Mouse (Mus musculus): ENCODE results near the gene Olfr324. TPM values are rescaled to one million over a fixed set of nuclear protein-coding genes. Genes with fewer than 3 reads are reported as not detected.

Gene Olfr324
- polyA plus RNA-seq (2016; fragmentation: Nextera tagmentation; extraction: Ambion mirVana), result not detected in 2 replicates

DNA sequence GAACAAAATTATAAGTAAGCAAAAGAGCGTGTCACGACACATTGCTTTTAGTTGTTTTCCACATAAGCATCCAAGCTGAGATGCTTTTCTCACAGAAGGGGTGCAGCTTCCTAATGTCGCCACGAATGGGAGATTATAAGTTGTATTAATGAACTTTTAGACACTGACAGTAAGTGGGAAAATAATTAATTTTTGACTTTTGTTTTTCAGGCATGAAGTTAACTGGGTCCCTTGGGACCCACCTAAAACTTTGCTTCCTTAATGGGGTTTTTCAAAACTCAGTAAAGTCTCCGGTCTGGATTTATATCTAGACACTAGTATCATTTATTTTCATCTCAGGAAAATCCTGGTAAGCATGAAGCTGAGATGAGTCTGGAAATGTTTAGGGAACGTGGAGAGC, at the start of gene Olfr324:
TSS of gene Olfr324 (plus strand) at position 301 of the 400 bp plus-strand sequence.
- no peak for DNase-seq (ENCODE audit: low spot score)

DNA sequence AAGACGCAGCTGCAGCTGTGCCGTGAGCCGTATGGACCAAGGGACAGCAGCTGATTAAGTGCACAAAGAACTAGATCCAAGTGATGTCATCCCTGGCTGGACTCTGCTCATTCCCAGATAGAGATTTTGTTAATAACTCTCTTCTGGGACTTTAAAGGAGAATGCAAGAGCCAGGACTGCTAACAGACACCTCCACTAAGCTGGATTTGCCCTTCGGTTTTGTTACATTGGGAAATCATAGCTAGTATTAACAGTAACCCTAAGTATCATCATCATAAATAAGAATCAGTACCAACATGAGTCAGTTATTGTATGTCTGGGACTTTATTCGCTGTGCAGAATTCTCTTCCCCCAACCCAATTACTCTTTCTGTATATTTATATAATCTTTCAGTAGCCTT, 48.6 kb upstream of the Olfr324 start, which contains the start of gene Olfr329-ps:
TSS of gene Olfr329-ps (minus strand) at position 101 of the 400 bp plus-strand sequence.
- DNase-seq (ENCODE audit: low spot score), result no peak
- Histone ChIP-seq H3K27me3 (ENCODE audit: low read depth, poor library complexity, severe bottlenecking) (no peaks in the 10 kb centered on the region), H3K4me3 (no peak within 1 kb of the TSS), H3K27ac (replicated peaks) (no peak within 1 kb of the TSS), H3K36me3 (no peaks in the 10 kb centered on the region), H3K4me1 (no peaks in the 10 kb centered on the region), H3K9me3 (replicated peaks) (no peaks in the 10 kb centered on the region)
- WGBS, result 85% methylated on average over 5 of the region's 5 CpGs

More for the DNA sequence above, at the start of gene Olfr324:
- 0 out of 2 replicates have a peak, but pooled peaks cover 4% of the 10 kb centered on the region for H3K9me3 ChIP-seq (replicated peaks)
- no peak within 1 kb of the TSS for H3K27ac ChIP-seq (replicated peaks)
- H3K36me3 ChIP-seq, result no peaks in the 10 kb centered on the region
- no peaks in the 10 kb centered on the region for H3K4me1 ChIP-seq
- WGBS, result 88% methylated on average over 6 of the region's 6 CpGs
- H3K27me3 ChIP-seq (ENCODE audit: low read depth, poor library complexity, severe bottlenecking), result no peaks in the 10 kb centered on the region
- H3K4me3 ChIP-seq, result no peak within 1 kb of the TSS

DNA sequence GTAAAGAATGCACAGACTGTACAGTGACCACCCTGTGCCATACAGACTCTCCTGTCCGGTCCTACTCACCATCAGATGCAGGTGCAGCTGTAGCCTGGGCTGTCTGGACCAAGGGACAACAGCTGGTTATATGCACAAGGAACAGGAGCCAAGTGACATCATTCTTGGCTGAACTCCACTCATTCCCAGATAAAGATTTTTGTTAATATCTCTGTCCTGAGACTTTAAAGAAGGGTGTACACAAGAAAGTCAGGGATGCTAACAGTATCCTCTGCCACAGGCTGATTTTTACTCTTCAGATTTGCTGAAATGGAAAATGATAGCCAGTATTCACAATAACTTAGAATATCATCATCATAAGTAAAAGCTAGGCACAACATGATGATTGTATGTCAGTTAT, 39.4 kb upstream of the Olfr324 start, which contains the start of gene Olfr328:
TSS of gene Olfr328 (minus strand) at position 101 of the 400 bp plus-strand sequence.
- Histone ChIP-seq H3K4me1 (no peaks in the 10 kb centered on the region), H3K9me3 (replicated peaks) (no peaks in the 10 kb centered on the region), H3K27ac (replicated peaks) (no peak within 1 kb of the TSS), H3K4me3 (no peak within 1 kb of the TSS), H3K36me3 (no peaks in the 10 kb centered on the region), H3K27me3 (ENCODE audit: low read depth, poor library complexity, severe bottlenecking) (no peaks in the 10 kb centered on the region)
- 82% methylated on average over 1 of the region's 1 CpGs for WGBS
- no peak for DNase-seq (ENCODE audit: low spot score)

DNA sequence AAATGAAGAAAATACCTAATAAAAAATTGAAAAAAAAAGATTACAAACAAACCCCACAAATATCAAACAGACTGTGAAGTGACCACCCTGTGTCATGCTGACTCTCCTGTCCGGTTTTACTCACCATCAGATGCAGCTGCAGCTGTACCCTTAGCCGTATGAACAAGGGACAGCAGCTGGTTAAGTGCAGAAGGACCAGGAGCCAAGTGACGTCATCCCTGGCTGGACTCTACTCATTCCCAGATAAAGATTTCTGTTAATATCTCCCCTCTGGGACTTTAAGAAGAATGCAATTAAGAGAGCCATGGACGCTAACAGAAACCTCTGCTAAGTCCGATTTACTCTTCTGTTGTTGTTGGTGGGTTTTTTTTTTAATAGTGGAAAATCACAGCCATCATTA, 24.5 kb upstream of the Olfr324 start, which contains the start of gene Olfr224:
TSS of gene Olfr224 (minus strand) at position 149 of the 400 bp plus-strand sequence.
- H3K27ac ChIP-seq (replicated peaks), result no peak within 1 kb of the TSS
- DNase-seq (ENCODE audit: low spot score), result no peak
- H3K36me3 ChIP-seq, result no peaks in the 10 kb centered on the region
- no peaks in the 10 kb centered on the region for H3K9me3 ChIP-seq (replicated peaks)
- 83% methylated on average over 5 of the region's 5 CpGs for WGBS
- peaks cover 6% of the 10 kb centered on the region for H3K4me1 ChIP-seq
- no peaks in the 10 kb centered on the region for H3K27me3 ChIP-seq (ENCODE audit: low read depth, poor library complexity, severe bottlenecking)
- H3K4me3 ChIP-seq, result no peak within 1 kb of the TSS

DNA sequence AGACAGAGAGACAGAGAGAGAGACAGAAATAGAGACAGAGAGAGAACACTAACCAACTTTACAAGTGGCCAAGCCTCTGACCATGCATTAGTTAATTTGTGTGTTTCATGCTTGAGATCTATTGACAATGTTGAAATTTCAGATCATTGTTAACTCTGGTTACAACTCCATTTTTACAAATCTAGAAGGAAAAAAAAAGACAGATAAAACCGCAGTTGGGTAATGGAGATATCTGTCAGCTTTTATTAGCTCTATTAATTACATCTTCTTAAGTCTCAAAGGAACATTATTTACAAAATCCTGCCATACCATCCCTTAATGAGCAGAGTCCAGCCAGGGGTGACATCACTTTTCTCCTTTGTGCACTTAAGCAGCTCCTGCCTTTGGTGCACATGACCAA, 17.5 kb upstream of the Olfr324 start, which contains the start of gene Olfr325:
TSS of gene Olfr325 (plus strand) at position 301 of the 400 bp plus-strand sequence.
- Histone ChIP-seq H3K4me3 (no peak within 1 kb of the TSS), H3K4me1 (no peaks in the 10 kb centered on the region), H3K27me3 (ENCODE audit: low read depth, poor library complexity, severe bottlenecking) (no peaks in the 10 kb centered on the region), H3K27ac (replicated peaks) (no peak within 1 kb of the TSS), H3K9me3 (replicated peaks) (no peaks in the 10 kb centered on the region), H3K36me3 (no peaks in the 10 kb centered on the region)
- 88% methylated on average over 1 of the region's 1 CpGs for WGBS
- no peak for DNase-seq (ENCODE audit: low spot score)

DNA sequence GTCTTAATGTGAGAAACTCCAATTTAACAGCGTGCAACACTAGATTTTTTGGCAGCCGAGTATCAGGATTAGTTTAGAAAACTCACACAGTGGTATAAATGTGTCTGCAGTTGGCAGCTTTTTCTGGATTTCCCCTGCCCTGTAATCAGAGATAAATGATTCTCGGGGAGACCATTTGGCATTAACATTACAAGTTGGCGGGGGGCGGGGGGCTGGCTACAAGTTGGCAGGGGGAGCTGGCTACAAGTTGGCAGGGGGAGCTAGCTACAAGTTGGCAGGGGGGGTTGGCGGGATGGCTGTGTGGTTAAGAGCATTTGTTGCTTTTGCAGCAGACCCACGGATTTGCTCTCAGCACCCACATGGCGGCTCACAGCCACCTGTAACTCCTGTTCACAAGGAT, 16.3 kb upstream of the Olfr324 start:
- Histone ChIP-seq H3K36me3 (no peaks in the 10 kb centered on the region), H3K27me3 (ENCODE audit: low read depth, poor library complexity, severe bottlenecking) (no peaks in the 10 kb centered on the region), H3K27ac (replicated peaks) (no peak overlapping the region), H3K4me1 (no peaks in the 10 kb centered on the region), H3K9me3 (replicated peaks) (no peaks in the 10 kb centered on the region), H3K4me3 (no peak overlapping the region)
- no peak for DNase-seq (ENCODE audit: low spot score)
- WGBS, result 85% methylated on average over 8 of the region's 8 CpGs

DNA sequence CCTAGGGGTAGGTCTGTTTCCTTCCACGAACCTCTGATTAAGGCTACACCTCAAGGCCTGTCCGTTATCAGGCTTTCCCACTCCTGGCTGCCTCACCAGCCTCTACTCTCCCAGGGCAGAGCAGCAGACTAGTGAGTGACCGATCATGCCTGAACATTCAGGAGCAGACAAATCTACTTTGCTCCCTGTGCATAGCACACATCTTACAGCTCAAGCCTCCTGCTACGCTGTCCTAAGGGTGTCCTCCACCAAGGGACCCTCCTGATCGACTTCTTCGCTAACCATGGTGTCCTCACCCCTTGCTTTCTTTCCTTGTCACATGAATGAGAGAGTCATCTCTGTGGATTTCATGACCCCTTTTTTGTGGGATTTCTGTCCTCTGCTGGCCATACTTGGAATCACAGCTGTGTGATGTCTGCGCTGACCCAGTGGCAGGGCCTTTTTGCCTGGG, 7.0 kb upstream of the Olfr324 start:
- H3K27ac ChIP-seq (replicated peaks), result peak overlapping the region; percentile 52; the same call in 1 of the 2 replicates
- DNase-seq (ENCODE audit: low spot score), result peak; percentile 31
- WGBS, result 76% methylated on average over 7 of the region's 7 CpGs

DNA sequence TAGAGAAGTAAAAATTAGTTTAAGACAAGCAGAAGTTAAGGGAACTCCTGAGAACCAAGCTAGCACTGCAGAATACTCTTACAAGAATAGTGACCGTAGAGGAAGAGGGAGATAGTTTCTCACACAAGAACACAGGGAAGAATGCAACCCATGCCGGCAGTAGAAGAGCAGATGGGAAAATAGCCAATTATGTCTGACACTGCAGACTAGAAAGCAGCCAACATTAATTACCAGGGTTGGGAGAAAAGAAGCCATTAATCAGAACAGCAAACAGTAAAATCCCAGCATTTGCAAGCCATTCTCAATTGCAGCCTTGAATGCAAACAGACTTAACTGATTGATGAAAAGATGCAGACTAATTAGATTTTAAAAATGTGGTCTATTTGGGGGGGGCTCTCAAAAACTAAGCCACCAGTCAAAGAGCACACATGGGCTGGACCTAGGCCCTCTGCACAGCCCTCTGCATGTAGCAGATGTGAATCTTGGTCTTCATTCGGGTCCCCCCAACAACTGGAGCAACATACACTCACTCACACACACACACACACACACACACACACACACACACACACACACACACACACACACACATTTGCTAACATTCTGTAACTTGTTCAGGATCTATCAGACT, 6.2 kb upstream of the Olfr324 start:
- H3K4me3 ChIP-seq, result no peak overlapping the region
- 0 out of 2 replicates have a peak, but pooled peaks cover 4% of the 10 kb centered on the region for H3K9me3 ChIP-seq (replicated peaks)
- no peak overlapping the region for H3K27ac ChIP-seq (replicated peaks)
- no peaks in the 10 kb centered on the region for H3K27me3 ChIP-seq (ENCODE audit: low read depth, poor library complexity, severe bottlenecking)
- H3K4me1 ChIP-seq, result no peaks in the 10 kb centered on the region
- 67% methylated on average over 3 of the region's 3 CpGs for WGBS
- H3K36me3 ChIP-seq, result no peaks in the 10 kb centered on the region
- no peak for DNase-seq (ENCODE audit: low spot score)

More for the DNA sequence above, 7.0 kb upstream of the Olfr324 start:
- no peaks in the 10 kb centered on the region for H3K27me3 ChIP-seq (ENCODE audit: low read depth, poor library complexity, severe bottlenecking)
- no peak overlapping the region for H3K4me3 ChIP-seq
- H3K9me3 ChIP-seq (replicated peaks), result 0 out of 2 replicates have a peak, but pooled peaks cover 4% of the 10 kb centered on the region
- no peaks in the 10 kb centered on the region for H3K36me3 ChIP-seq
- no peaks in the 10 kb centered on the region for H3K4me1 ChIP-seq

DNA sequence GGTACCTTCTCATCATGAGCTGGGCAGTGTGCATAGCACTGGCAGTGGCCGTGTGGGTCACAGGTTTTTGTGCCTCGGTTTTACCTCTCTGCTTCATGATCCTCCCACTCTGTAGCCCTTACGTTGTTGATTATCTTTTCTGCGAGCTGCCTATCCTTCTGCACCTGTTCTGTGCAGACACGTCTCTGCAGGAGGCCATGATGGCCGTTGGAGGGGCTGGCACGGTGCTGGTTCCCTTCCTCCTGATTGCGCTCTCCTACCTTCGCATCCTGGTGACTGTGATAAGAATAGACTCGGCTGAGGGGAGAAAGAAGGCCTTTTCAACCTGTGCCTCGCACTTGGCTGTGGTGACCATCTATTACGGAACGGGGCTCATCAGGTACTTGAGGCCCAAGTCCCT, 2.9 kb downstream of the Olfr324 start:
- no peak overlapping the region for H3K27ac ChIP-seq (replicated peaks)
- no peak overlapping the region for H3K4me3 ChIP-seq
- 85% methylated on average over 13 of the region's 13 CpGs for WGBS
- no peaks in the 10 kb centered on the region for H3K4me1 ChIP-seq
- no peaks in the 10 kb centered on the region for H3K9me3 ChIP-seq (replicated peaks)
- no peaks in the 10 kb centered on the region for H3K36me3 ChIP-seq
- no peaks in the 10 kb centered on the region for H3K27me3 ChIP-seq (ENCODE audit: low read depth, poor library complexity, severe bottlenecking)
- DNase-seq (ENCODE audit: low spot score), result no peak

DNA sequence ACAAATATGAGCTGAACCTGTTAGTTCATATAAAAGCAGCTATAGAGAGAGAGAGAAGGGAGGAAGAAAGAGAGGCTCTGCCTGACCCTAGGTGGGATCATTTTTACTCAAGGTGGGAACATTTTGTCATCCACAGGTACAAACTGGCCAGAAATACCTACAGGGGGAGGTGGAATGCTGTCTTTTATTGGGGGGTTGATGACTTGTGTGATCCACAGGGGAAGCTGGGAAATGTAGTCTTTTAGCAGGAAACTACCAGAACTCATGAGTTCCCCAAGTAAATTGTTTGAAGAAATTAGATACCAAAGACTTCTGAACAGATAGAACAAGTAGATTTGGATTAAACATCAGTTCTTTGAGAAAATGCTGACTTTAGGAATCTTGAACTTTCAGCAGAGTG, 7.1 kb downstream of the Olfr324 start:
- Histone ChIP-seq H3K9me3 (replicated peaks) (no peaks in the 10 kb centered on the region), H3K27me3 (ENCODE audit: low read depth, poor library complexity, severe bottlenecking) (no peaks in the 10 kb centered on the region), H3K4me1 (no peaks in the 10 kb centered on the region), H3K36me3 (no peaks in the 10 kb centered on the region), H3K4me3 (no peak overlapping the region), H3K27ac (replicated peaks) (no peak overlapping the region)
- no peak for DNase-seq (ENCODE audit: low spot score)

DNA sequence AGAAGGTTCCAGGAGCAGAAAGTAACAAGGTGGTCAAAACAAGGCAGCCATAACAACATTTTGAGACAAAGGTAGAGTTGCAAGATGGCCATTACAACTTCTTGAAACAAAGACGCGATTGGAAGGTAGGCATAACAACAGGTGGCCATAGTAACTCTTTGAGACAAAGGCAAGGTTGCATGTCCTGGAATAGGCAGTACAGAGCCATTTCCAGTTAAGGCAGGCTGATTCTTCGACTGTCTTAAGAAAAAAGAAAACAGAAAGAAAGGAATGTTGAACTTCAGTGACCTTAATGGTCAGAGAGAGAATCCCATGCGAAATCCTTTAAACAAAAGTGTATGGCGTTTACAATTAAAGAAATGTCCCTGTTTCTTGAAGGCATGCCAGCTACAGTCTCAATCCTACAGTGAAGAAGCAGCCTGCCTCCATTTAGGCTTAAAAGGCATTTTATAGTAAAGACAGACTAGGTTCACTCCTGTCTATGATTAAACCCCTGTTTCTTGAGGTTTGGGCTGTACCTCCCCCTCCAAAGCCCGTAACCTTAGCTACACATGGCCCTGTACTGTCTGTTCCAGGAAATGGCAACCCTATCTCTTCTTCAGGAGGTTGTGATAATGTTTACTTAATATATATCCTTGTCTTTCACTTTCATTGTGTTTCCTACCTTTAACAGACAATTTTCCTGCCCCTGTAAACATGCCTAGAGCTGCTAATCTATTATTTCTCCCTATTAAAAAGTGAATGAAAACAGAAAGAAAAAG, 8.1 kb downstream of the Olfr324 start:
- H3K36me3 ChIP-seq, result no peaks in the 10 kb centered on the region
- H3K27me3 ChIP-seq (ENCODE audit: low read depth, poor library complexity, severe bottlenecking), result no peaks in the 10 kb centered on the region
- DNase-seq (ENCODE audit: low spot score), result no peak
- no peaks in the 10 kb centered on the region for H3K4me1 ChIP-seq
- H3K9me3 ChIP-seq (replicated peaks), result no peaks in the 10 kb centered on the region
- WGBS, result 81% methylated on average over 6 of the region's 6 CpGs
- H3K4me3 ChIP-seq, result no peak overlapping the region
- H3K27ac ChIP-seq (replicated peaks), result no peak overlapping the region

DNA sequence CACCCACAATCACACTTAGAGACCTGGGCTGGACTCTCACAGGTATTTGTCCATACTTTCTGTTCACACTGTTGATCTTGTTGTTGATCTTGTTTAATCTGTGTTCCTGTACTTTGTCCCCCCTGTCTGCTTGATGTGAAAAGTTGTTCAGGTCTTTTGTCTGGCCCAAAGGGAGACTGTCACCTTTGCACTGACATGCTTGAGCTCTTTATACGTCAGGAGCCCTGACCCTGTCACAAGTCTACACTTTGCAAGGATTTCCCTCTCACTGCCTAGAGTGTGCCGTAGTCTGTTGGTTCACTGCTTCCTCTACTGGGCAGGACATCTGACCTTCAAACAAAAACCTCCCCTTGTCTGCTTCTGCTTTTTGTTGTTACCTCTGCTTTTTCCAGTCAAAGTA, 9.8 kb downstream of the Olfr324 start:
- 74% methylated on average over 2 of the region's 2 CpGs for WGBS
- H3K4me1 ChIP-seq, result no peaks in the 10 kb centered on the region
- no peaks in the 10 kb centered on the region for H3K9me3 ChIP-seq (replicated peaks)
- H3K27me3 ChIP-seq (ENCODE audit: low read depth, poor library complexity, severe bottlenecking), result no peaks in the 10 kb centered on the region
- DNase-seq (ENCODE audit: low spot score), result no peak
- H3K27ac ChIP-seq (replicated peaks), result no peak overlapping the region
- H3K4me3 ChIP-seq, result no peak overlapping the region
- H3K36me3 ChIP-seq, result no peaks in the 10 kb centered on the region

DNA sequence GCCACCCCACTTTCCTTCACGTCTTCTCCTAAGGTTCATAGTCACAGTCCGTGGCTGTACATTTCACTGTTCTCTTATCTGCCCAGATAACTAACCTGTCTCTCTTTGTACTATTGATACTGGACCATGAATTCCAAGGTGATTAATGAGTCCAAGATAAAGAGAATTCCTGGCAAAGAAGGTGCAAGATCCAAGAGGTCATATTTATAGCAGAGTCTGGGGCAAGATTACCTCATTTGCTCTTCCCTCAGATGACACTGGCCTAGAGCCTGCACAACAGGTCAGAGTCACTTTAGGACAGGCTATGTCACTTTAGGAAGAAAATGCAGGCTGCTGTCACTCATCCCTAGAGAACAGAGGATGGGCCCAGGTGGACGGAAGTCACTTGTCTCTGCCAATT, 10.3 kb downstream of the Olfr324 start:
- H3K4me3 ChIP-seq, result no peak overlapping the region
- H3K9me3 ChIP-seq (replicated peaks), result no peaks in the 10 kb centered on the region
- no peaks in the 10 kb centered on the region for H3K36me3 ChIP-seq
- H3K27me3 ChIP-seq (ENCODE audit: low read depth, poor library complexity, severe bottlenecking), result no peaks in the 10 kb centered on the region
- no peaks in the 10 kb centered on the region for H3K4me1 ChIP-seq
- H3K27ac ChIP-seq (replicated peaks), result no peak overlapping the region
- 90% methylated on average over 3 of the region's 3 CpGs for WGBS
- DNase-seq (ENCODE audit: low spot score), result no peak

Data from midbrain, embryonic 10.5 days (tissue).